Mouse (Mus musculus) kidney, adult 11 months (tissue): Measurements from ENCODE around the gene Hhat.

Experiments
- DNase-seq: peaks from one replicate; pipeline ENCODE4 v3.0.0; 2022

Hhat gene

GRCm38 (mm10) chr1:192543686-192544085, 227.3 kb downstream of the Hhat start:
- DNase-seq, result no peak

- DNase-seq, result no peak
Observed at GRCm38 (mm10) chr1:192542093-192542492, 228.9 kb downstream of the Hhat start.

- DNase-seq, result no peak
Observed at GRCm38 (mm10) chr1:192537169-192537568, 233.9 kb downstream of the Hhat start.

GRCm38 (mm10) chr1:192536440-192536839, 234.6 kb downstream of the Hhat start:
- DNase-seq, result no peak

- no peak for DNase-seq
Observed at GRCm38 (mm10) chr1:192533016-192533415, 238.0 kb downstream of the Hhat start.

- DNase-seq, result no peak
Observed at GRCm38 (mm10) chr1:192532212-192532611, 238.8 kb downstream of the Hhat start.

GRCm38 (mm10) chr1:192531490-192532146, 239.4 kb downstream of the Hhat start:
- no peak for DNase-seq

- DNase-seq, result no peak
Observed at GRCm38 (mm10) chr1:192525711-192526350, 245.2 kb downstream of the Hhat start.

GRCm38 (mm10) chr1:192522376-192523178, 248.4 kb downstream of the Hhat start:
- no peak for DNase-seq

GRCm38 (mm10) chr1:192520836-192521435, 250.1 kb downstream of the Hhat start:
- peak; percentile 8 for DNase-seq

GRCm38 (mm10) chr1:192519713-192520112, 251.3 kb downstream of the Hhat start:
- no peak for DNase-seq

GRCm38 (mm10) chr1:192515373-192515772, 255.7 kb downstream of the Hhat start:
- no peak for DNase-seq

- DNase-seq, result no peak
Observed at GRCm38 (mm10) chr1:192512821-192513220, 258.2 kb downstream of the Hhat start.

GRCm38 (mm10) chr1:192503651-192504050, 267.4 kb downstream of the Hhat start:
- DNase-seq, result no peak

- no peak for DNase-seq
Observed at GRCm38 (mm10) chr1:192502835-192503234, 268.2 kb downstream of the Hhat start.

- DNase-seq, result no peak
Observed at GRCm38 (mm10) chr1:192502016-192502415, 269.0 kb downstream of the Hhat start.

- DNase-seq, result no peak
Observed at GRCm38 (mm10) chr1:192497505-192497904, 273.5 kb downstream of the Hhat start.

GRCm38 (mm10) chr1:192489908-192490825, 280.9 kb downstream of the Hhat start:
- no peak for DNase-seq

- no peak for DNase-seq
Observed at GRCm38 (mm10) chr1:192487571-192487970, 283.5 kb downstream of the Hhat start.

- no peak for DNase-seq
Observed at GRCm38 (mm10) chr1:192485030-192485429, 286.0 kb downstream of the Hhat start.

GRCm38 (mm10) chr1:192481446-192481845, 289.6 kb downstream of the Hhat start:
- no peak for DNase-seq

GRCm38 (mm10) chr1:192480072-192480784, 290.8 kb downstream of the Hhat start:
- no peak for DNase-seq
